Mouse (Mus musculus): ENCODE measurements around the gene Grhpr. TPM values are rescaled to one million over a fixed set of nuclear protein-coding genes. Genes with fewer than 3 reads are reported as not detected.
"Not testable (repeated sequence)": the region's sequence is repeated elsewhere in the genome, so short reads cannot be mapped to it uniquely, and the experiment has no call there.

The Grhpr gene
- total and polyA plus RNA-seq, 3 experiments: 139 to 300 (median 220) TPM

GRCm38 (mm10) chr4:45013537-45013936, 32.3 kb downstream of the Grhpr start:
- DNase-seq: no peak

GRCm38 (mm10) chr4:45015615-45016014, 34.4 kb downstream of the Grhpr start:
- peak; percentile 59 for DNase-seq

- DNase-seq: peak; percentile 96
Measured at GRCm38 (mm10) chr4:45018452-45018980, 37.3 kb downstream of the Grhpr start, which contains the start of gene Polr1e. Gene Polr1e, plus strand, starts transcription at chr4:45018583.

DNA sequence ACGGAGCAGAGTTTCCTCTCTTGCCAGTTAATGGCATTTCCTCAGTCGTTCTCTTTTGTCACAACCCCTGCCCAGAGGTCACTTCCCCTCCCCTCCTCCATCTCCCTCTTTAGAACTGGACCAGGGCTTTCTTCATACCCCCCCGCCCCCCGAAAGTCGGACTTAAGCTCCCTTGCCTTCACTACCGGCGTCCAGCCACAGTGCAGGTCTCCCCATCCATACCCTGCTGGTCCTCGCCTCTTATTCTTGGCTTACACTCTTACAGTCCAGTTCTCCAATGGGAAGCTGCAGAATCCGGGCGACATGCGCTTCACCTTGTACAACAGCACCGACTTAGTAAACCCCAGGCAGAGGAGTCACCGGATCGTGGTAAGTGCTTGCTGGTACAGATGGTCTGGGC, 37.8 kb downstream of the Grhpr start:
- no peak for DNase-seq

DNA sequence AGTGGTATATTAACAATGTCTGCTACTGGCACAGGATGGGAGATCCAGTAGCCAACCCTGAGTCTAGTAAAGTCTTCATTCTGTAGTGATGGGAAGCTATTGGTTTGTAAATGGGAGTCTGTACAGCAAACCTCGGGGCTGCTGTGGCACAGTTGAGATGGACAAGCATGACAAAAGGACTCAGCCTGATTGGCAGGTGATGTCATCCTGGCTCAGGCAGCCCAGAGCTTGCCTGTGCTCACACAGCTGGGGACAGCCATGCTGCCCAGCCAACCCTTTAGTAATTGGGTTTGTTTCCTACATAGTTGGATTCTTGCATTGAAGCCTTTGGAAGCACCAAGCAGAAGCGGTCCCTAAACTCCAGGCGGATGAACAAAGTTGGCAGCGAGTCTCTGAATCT, 45.3 kb downstream of the Grhpr start:
- no peak for DNase-seq

- no peak for DNase-seq
Measured at GRCm38 (mm10) chr4:45032586-45032985, 51.4 kb downstream of the Grhpr start.

GRCm38 (mm10) chr4:45034693-45035628, 53.8 kb downstream of the Grhpr start:
- peak; percentile 75 for DNase-seq

- DNase-seq: no peak
Measured at GRCm38 (mm10) chr4:45036048-45036447, 54.9 kb downstream of the Grhpr start.

GRCm38 (mm10) chr4:45036571-45036970, 55.4 kb downstream of the Grhpr start:
- peak; percentile 51 for DNase-seq

- DNase-seq: no peak
Measured at GRCm38 (mm10) chr4:45037455-45038410, 56.5 kb downstream of the Grhpr start.

DNA sequence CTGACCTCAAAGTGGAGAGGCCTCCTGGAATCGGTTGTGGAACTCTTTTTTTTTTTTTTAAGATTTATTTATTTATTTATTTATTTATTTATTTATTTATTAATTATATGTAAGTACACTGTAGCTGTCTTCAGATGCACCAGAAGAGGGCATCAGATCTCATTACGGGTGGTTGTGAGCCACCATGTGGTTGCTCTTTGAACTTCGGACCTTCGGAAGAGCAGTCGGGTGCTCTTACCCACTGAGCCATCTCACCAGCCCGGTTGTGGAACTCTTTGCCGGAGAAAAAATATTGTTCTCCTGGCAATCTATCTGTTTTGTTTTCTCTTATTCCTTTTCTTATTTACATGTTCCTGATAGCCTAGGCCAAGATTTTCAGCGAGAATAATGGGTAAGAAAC, 57.7 kb downstream of the Grhpr start:
- DNase-seq: peak; percentile 16

DNA sequence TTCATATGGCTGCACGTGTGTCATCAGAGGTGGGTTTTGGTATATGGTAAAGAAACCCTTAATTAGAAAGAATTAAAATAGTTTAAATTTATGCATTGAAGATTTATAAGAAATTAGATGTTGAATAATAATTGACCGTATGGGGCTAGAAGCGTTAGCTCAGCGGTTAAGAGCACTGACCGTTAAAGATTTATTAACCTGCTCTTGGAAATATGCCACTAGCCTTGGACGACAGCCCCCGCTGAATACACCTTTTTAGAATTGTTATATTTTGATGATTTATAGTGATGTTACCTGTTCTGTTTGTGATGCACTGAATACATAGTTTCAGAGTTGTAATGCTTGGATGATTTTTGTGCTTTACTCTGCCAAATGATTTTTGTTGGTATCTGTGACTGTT, 58.4 kb downstream of the Grhpr start:
- not testable (repeated sequence) for DNase-seq

Other genes with a start within 250 kb of the Grhpr start
- 10 to 100 TPM; 36.4 to 50.0 TPM for gene Zcchc7, start 225.5 kb upstream of the Grhpr start, total RNA-seq (2021)
- gene Zcchc7, start 225.5 kb upstream of the Grhpr start, polyA plus RNA-seq (2012; rRNA removed): 5.0 and 5.4 TPM in 2 replicates
- gene Zbtb5, start 31.0 kb downstream of the Grhpr start, total RNA-seq (2021): 10 to 100 TPM in 1 of 2 experiments, 1 to 10 TPM in 1; 8.9 to 12.0 TPM
- gene Zbtb5, start 31.0 kb downstream of the Grhpr start, polyA plus RNA-seq (2012; rRNA removed): 13.1 and 21.3 TPM in 2 replicates
- gene Polr1e, start 37.2 kb downstream of the Grhpr start, total RNA-seq (2021): 10 to 100 TPM; 13.0 to 16.3 TPM
- 2.9 and 3.1 TPM in 2 replicates for gene Polr1e, start 37.2 kb downstream of the Grhpr start, polyA plus RNA-seq (2012; rRNA removed)
- gene Fbxo10, start 103.2 kb downstream of the Grhpr start, total RNA-seq (2021): 10 to 100 TPM in 1 of 2 experiments, 1 to 10 TPM in 1; 6.7 to 12.0 TPM
- gene Fbxo10, start 103.2 kb downstream of the Grhpr start, polyA plus RNA-seq (2012; rRNA removed): 15.0 and 16.0 TPM in 2 replicates
- 100 to 1,000 TPM in 1 of 2 experiments, 10 to 100 TPM in 1; 77.9 to 111 TPM for gene Tomm5, start 126.7 kb downstream of the Grhpr start, total RNA-seq (2021)
- 46.0 and 52.3 TPM in 2 replicates for gene Tomm5, start 126.7 kb downstream of the Grhpr start, polyA plus RNA-seq (2012; rRNA removed)
- gene Frmpd1, start 203.5 kb downstream of the Grhpr start, total RNA-seq (2021): 1 to 10 TPM; 5.2 to 7.4 TPM
- 3.7 and 4.0 TPM in 2 replicates for gene Frmpd1, start 203.5 kb downstream of the Grhpr start, polyA plus RNA-seq (2012; rRNA removed)

Data from adrenal gland, adult 2 months (tissue).